Mouse (Mus musculus) hindbrain, embryonic 14.5 days (tissue): Measurements from ENCODE around the gene Epsti1. TPM values are rescaled to one million over a fixed set of nuclear protein-coding genes. Genes with fewer than 3 reads are reported as not detected.

Experiments
- polyA plus RNA-seq: library from polyadenylated mRNA; unstranded; fragments of >200 nt; fragmentation: Nextera tagmentation; extraction: Ambion mirVana; gene quantifications from 2 replicates; pipeline ENCODE4 v1.2.1, GENCODE M21; 2014

The Epsti1 gene
- polyA plus RNA-seq, 1 experiment from 2014 or later = 0.33 TPM

Other genes with a start within 250 kb of the Epsti1 start
- gene Dnajc15, start 29.1 kb upstream of the Epsti1 start, polyA plus RNA-seq = 90.3 and 95.3 TPM in 2 replicates
- gene Fam216b, start 184.8 kb downstream of the Epsti1 start, polyA plus RNA-seq = 1.2 and 1.7 TPM in 2 replicates